Mouse (Mus musculus) spleen, adult 18-20 months (tissue): ENCODE results near the gene Adamtsl1.

Experiments used
- DNase-seq, 2 experiments: peaks; one replicate each; pipeline ENCODE4 v3.0.0; 2022; ENCODE audit warnings: mixed read lengths in 2 of 2

Adamtsl1 gene

GRCm38 (mm10) chr4:85677621-85678020, 163.6 kb downstream of the Adamtsl1 start:
- no peak for DNase-seq

GRCm38 (mm10) chr4:85686160-85686559, 172.2 kb downstream of the Adamtsl1 start:
- DNase-seq, result no peak

- no peak for DNase-seq
Measured at GRCm38 (mm10) chr4:85695237-85695636, 181.3 kb downstream of the Adamtsl1 start.

GRCm38 (mm10) chr4:85707352-85708057, 193.5 kb downstream of the Adamtsl1 start:
- no peak for DNase-seq

- DNase-seq, result no peak
Measured at GRCm38 (mm10) chr4:85709636-85710035, 195.7 kb downstream of the Adamtsl1 start.

GRCm38 (mm10) chr4:85724999-85725398, 211.0 kb downstream of the Adamtsl1 start:
- DNase-seq, result no peak

- no peak for DNase-seq
Measured at GRCm38 (mm10) chr4:85727731-85728130, 213.8 kb downstream of the Adamtsl1 start.

GRCm38 (mm10) chr4:85728416-85728815, 214.4 kb downstream of the Adamtsl1 start:
- DNase-seq, result no peak

GRCm38 (mm10) chr4:85740478-85740877, 226.5 kb downstream of the Adamtsl1 start:
- no peak for DNase-seq

- DNase-seq, result no peak
Measured at GRCm38 (mm10) chr4:85741825-85742391, 227.9 kb downstream of the Adamtsl1 start.

- no peak for DNase-seq
Measured at GRCm38 (mm10) chr4:85743427-85743826, 229.5 kb downstream of the Adamtsl1 start.

GRCm38 (mm10) chr4:85762684-85763083, 248.7 kb downstream of the Adamtsl1 start:
- DNase-seq, result no peak

GRCm38 (mm10) chr4:85763161-85764014, 249.4 kb downstream of the Adamtsl1 start:
- no peak for DNase-seq

- no peak for DNase-seq
Measured at GRCm38 (mm10) chr4:85764015-85764450, 250.1 kb downstream of the Adamtsl1 start.

- DNase-seq, result no peak
Measured at GRCm38 (mm10) chr4:85764476-85764875, 250.5 kb downstream of the Adamtsl1 start.

GRCm38 (mm10) chr4:85767666-85768065, 253.7 kb downstream of the Adamtsl1 start:
- DNase-seq, result no peak

- DNase-seq, result no peak
Measured at GRCm38 (mm10) chr4:85768107-85768506, 254.1 kb downstream of the Adamtsl1 start.

GRCm38 (mm10) chr4:85782511-85782910, 268.5 kb downstream of the Adamtsl1 start:
- no peak for DNase-seq

GRCm38 (mm10) chr4:85783768-85784379, 269.9 kb downstream of the Adamtsl1 start:
- DNase-seq, result no peak

- no peak for DNase-seq
Measured at GRCm38 (mm10) chr4:85784428-85784827, 270.5 kb downstream of the Adamtsl1 start.

- no peak for DNase-seq
Measured at GRCm38 (mm10) chr4:85790226-85790625, 276.3 kb downstream of the Adamtsl1 start.

GRCm38 (mm10) chr4:85801805-85802204, 287.8 kb downstream of the Adamtsl1 start:
- DNase-seq, result peak in 1 of 2 experiments; percentile 18

- no peak for DNase-seq
Measured at GRCm38 (mm10) chr4:85814418-85814817, 300.4 kb downstream of the Adamtsl1 start.
